Mouse (Mus musculus): ENCODE results near the gene Ank3. TPM values are rescaled to one million over a fixed set of nuclear protein-coding genes. Genes with fewer than 3 reads are reported as not detected.

The Ank3 gene
- total and polyA plus RNA-seq, 3 experiments, result 3.2 to 6.7 TPM; not detected in 1

GRCm38 (mm10) chr10:69950236-69950918 lies 551.8 kb downstream of the Ank3 start:
- DNase-seq (ENCODE audit: low read depth, low spot score), result peak; percentile 74
- H3K4me3 ChIP-seq (ENCODE audit: control insufficient read depth in 1 of 2, insufficient read depth in 1 of 2, low read depth in 2 of 2, low read length in 2 of 2), result peak overlapping the region; percentile 55 to 64
- H3K79me2 ChIP-seq (ENCODE audit: control insufficient read depth, insufficient read depth, low read length, poor library complexity), result no peaks in the 10 kb centered on the region; the same call in 1 of the 2 replicates
- H3K9me3 ChIP-seq (replicated peaks; ENCODE audit: insufficient read depth, low read length), result no peaks in the 10 kb centered on the region
- no peaks in the 10 kb centered on the region for H3K27me3 ChIP-seq (ENCODE audit: control insufficient read depth in 1 of 2, insufficient read depth in 2 of 2, low read length in 2 of 2)
- peaks cover 0 to 2% of the 10 kb centered on the region in 2 experiments; a peak in 2 of 4 replicates for H3K36me3 ChIP-seq (ENCODE audit: control insufficient read depth in 1 of 2, insufficient read depth in 2 of 2, low read length in 2 of 2)
- H3K27ac ChIP-seq (ENCODE audit: control insufficient read depth, low read depth, low read length), result peak overlapping the region; percentile 98
- H3K4me1 ChIP-seq (ENCODE audit: control insufficient read depth in 1 of 2, insufficient read depth in 2 of 2, low read length in 2 of 2), result peaks cover 0 to 12% of the 10 kb centered on the region in 2 experiments; a peak in 3 of 4 replicates
- H3K9ac ChIP-seq (ENCODE audit: control insufficient read depth, low read depth, low read length, poor library complexity, severe bottlenecking), result peak overlapping the region; percentile 85
- TF ChIP-seq MYB (IDR thresholded peaks at IDR 0.05; ENCODE audit: low read depth, low read length) (no peak), MYC (IDR thresholded peaks at IDR 0.05; ENCODE audit: low read depth, low read length) (peak; percentile 38; the same call in 1 of the 2 replicates), MAFK (IDR thresholded peaks at IDR 0.05; ENCODE audit: borderline replicate concordance, low read depth, low read length) (no peak), HCFC1 (IDR thresholded peaks at IDR 0.05; ENCODE audit: low read depth, low read length) (peak; percentile 73), ETS1 (IDR thresholded peaks at IDR 0.05; ENCODE audit: low read depth, low read length) (peak; percentile 74), KAT2A (conservative IDR thresholded peaks at IDR 0.05; ENCODE audit: low read depth, low read length) (no peak), E2F4 (IDR thresholded peaks at IDR 0.05; ENCODE audit: borderline replicate concordance, low read depth, low read length) (no peak), TCF12 (IDR thresholded peaks at IDR 0.05; ENCODE audit: low read depth, low read length) (no peak), ZMIZ1 (IDR thresholded peaks at IDR 0.05; ENCODE audit: low read depth, low read length) (no peak), SIN3A (IDR thresholded peaks at IDR 0.05; ENCODE audit: low read length) (peak; percentile 87), ZC3H11A (IDR thresholded peaks at IDR 0.05; ENCODE audit: low read depth, low read length) (no peak), MXI1 (IDR thresholded peaks at IDR 0.05; ENCODE audit: low read depth, low read length) (no peak), USF1 (IDR thresholded peaks at IDR 0.05; ENCODE audit: low read depth, low read length) (no peak), ELF1 (IDR thresholded peaks at IDR 0.05; ENCODE audit: low read depth, low read length) (no peak), CHD1 (IDR thresholded peaks at IDR 0.05; ENCODE audit: low read depth, low read length) (no peak), EP300 (IDR thresholded peaks at IDR 0.05; ENCODE audit: low read depth in 1 of 2, low read length in 2 of 2) (peak in 1 of 2 experiments; percentile 8; a peak in 2 of 4 replicates), POLR2AphosphoS5 (IDR thresholded peaks at IDR 0.05; ENCODE audit: borderline replicate concordance, low read depth, low read length) (no peak), TAL1 (IDR thresholded peaks at IDR 0.05; ENCODE audit: low read length) (no peak), SMC3 (IDR thresholded peaks at IDR 0.05; ENCODE audit: low read depth, low read length) (no peak), USF2 (IDR thresholded peaks at IDR 0.05; ENCODE audit: borderline replicate concordance in 1 of 2, insufficient read depth in 1 of 2, low read depth in 1 of 2, low read length in 2 of 2) (no peak), MEF2A (IDR thresholded peaks at IDR 0.05; ENCODE audit: extremely low read depth, insufficient replicate concordance, low read depth, low read length, poor library complexity, severe bottlenecking) (no peak), GABPA (IDR thresholded peaks at IDR 0.05; ENCODE audit: low read depth, low read length) (no peak), BHLHE40 (IDR thresholded peaks at IDR 0.05; ENCODE audit: borderline replicate concordance, low read depth, low read length) (no peak), NRF1 (IDR thresholded peaks at IDR 0.05; ENCODE audit: insufficient read depth, low read depth, low read length, poor library complexity, severe bottlenecking) (no peak), ZKSCAN1 (IDR thresholded peaks at IDR 0.05; ENCODE audit: low read depth, low read length) (peak; percentile 60; the same call in 1 of the 2 replicates), JUND (IDR thresholded peaks at IDR 0.05; ENCODE audit: low read depth, low read length) (no peak), POLR2AphosphoS2 (IDR thresholded peaks at IDR 0.05; ENCODE audit: low read length) (no peak), CTCF (IDR thresholded peaks at IDR 0.05 in 2 of 3, conservative IDR thresholded peaks at IDR 0.05 in 1 of 3; ENCODE audit: control insufficient read depth in 1 of 3, insufficient read depth in 1 of 3, low read depth in 2 of 3, low read length in 3 of 3, poor library complexity in 1 of 3, severe bottlenecking in 1 of 3) (no peak), POLR2A (IDR thresholded peaks at IDR 0.05; ENCODE audit: control insufficient read depth in 1 of 2, insufficient read depth in 1 of 2, low read depth in 1 of 2, low read length in 2 of 2, poor library complexity in 1 of 2) (no peak), RAD21 (IDR thresholded peaks at IDR 0.05; ENCODE audit: low read depth, low read length) (no peak), MAZ (IDR thresholded peaks at IDR 0.05; ENCODE audit: low read depth, low read length) (no peak), TBP (IDR thresholded peaks at IDR 0.05; ENCODE audit: low read depth, low read length) (no peak), ZNF384 (IDR thresholded peaks at IDR 0.05; ENCODE audit: low read depth, low read length) (peak; percentile 98), RCOR1 (IDR thresholded peaks at IDR 0.05; ENCODE audit: low read depth, low read length) (no peak), MAX (IDR thresholded peaks at IDR 0.05; ENCODE audit: low read length) (0 out of 2 replicates have a peak, but pooled peaks have one; percentile 27), UBTF (IDR thresholded peaks at IDR 0.05; ENCODE audit: borderline replicate concordance, insufficient read depth, low read depth, low read length) (no peak)

Data from MEL (cell line).